13 mouse cellular contexts compared by ENCODE assay signal in genomic region chr4:129791399-129791798, GRCm38 (mm10). TPM values are rescaled to one million over a fixed set of nuclear protein-coding genes. Genes with fewer than 3 reads are reported as not detected.
DNase-seq lines count a peak whose midpoint lies in the region; ATAC-seq lines count a peak whose summit lies in the region.
"Had no signal": no experiment of that assay in that cellular context is flagged by ENCODE, and none has a peak within 500 bp of the region (broad histone marks: within the 10 kb centered on the region; RNA-seq: fewer than 3 reads in every experiment).

No protein-coding gene starts in this region.

- H3K4me1 ChIP-seq in forebrain, embryonic 13.5 days: peaks cover 28% of the 10 kb centered on the region
- peaks cover 33% of the 10 kb centered on the region for H3K4me1 ChIP-seq in forebrain, embryonic 10.5 days
- H3K4me1 ChIP-seq in limb, embryonic 12.5 days (replicated peaks): peaks cover 38% of the 10 kb centered on the region
- H3K4me1 ChIP-seq in limb, embryonic 10.5 days: peaks cover 42% of the 10 kb centered on the region
- peaks cover 23% of the 10 kb centered on the region for H3K4me1 ChIP-seq in embryonic facial prominence, embryonic 14.5 days (ENCODE audit: control insufficient read depth, insufficient read depth, low read length)
- H3K4me1 ChIP-seq in midbrain, embryonic 16.5 days (ENCODE audit: control insufficient read depth, insufficient read depth, low read length): peaks cover 16% of the 10 kb centered on the region

- peak; percentile 77; the same call in 1 of the 2 replicates for ATAC-seq in forebrain, embryonic 13.5 days
- no peak for ATAC-seq in limb, embryonic 12.5 days (ENCODE audit: insufficient number of reproducible peaks, insufficient read depth, low FRiP score, low TSS enrichment, low read depth)
- no peak for ATAC-seq in embryonic facial prominence, embryonic 14.5 days (ENCODE audit: low read depth)
- ATAC-seq in midbrain, embryonic 16.5 days: peak; percentile 76; the same call in 1 of the 2 replicates
- ATAC-seq: liver, postnatal 0 days had no signal

- H3K4me2 ChIP-seq in forebrain, embryonic 13.5 days: no peak overlapping the region
- H3K4me2 ChIP-seq in limb, embryonic 12.5 days: no peak overlapping the region
- no peak overlapping the region for H3K4me2 ChIP-seq in embryonic facial prominence, embryonic 14.5 days (ENCODE audit: low read depth, low read length)
- no peak overlapping the region for H3K4me2 ChIP-seq in midbrain, embryonic 16.5 days (ENCODE audit: low read length)
- H3K4me2 ChIP-seq: midbrain, embryonic 12.5 days had no signal

- DNase-seq in forebrain, embryonic 10.5 days (ENCODE audit: extremely low spot score, low spot score): no peak
- DNase-seq in limb, embryonic 10.5 days (ENCODE audit: low spot score): no peak
- peak; percentile 56 for DNase-seq in embryonic facial prominence, embryonic 14.5 days (ENCODE audit: low spot score)
- DNase-seq in cerebellum, adult 9-11 months: no peak
- no peak for DNase-seq in ovary, postnatal 10 days (ENCODE audit: low spot score)
- DNase-seq: cerebellum, postnatal 36 days; heart, adult 11 months; liver, postnatal 0 days had no signal

- 17% methylated on average over 1 of the region's 1 CpGs for WGBS in forebrain, embryonic 13.5 days
- WGBS in forebrain, embryonic 10.5 days: 50% methylated on average over 1 of the region's 1 CpGs
- 33% methylated on average over 1 of the region's 1 CpGs for WGBS in limb, embryonic 12.5 days
- WGBS in limb, embryonic 10.5 days: 50% methylated on average over 1 of the region's 1 CpGs
- WGBS in embryonic facial prominence, embryonic 14.5 days: 29% methylated on average over 1 of the region's 1 CpGs
- 8% methylated on average over 1 of the region's 1 CpGs for WGBS in midbrain, embryonic 16.5 days

- no peaks in the 10 kb centered on the region for H3K36me3 ChIP-seq in forebrain, embryonic 13.5 days (ENCODE audit: poor library complexity, severe bottlenecking)
- H3K36me3 ChIP-seq in forebrain, embryonic 10.5 days (replicated peaks): no peaks in the 10 kb centered on the region
- no peaks in the 10 kb centered on the region for H3K36me3 ChIP-seq in limb, embryonic 12.5 days
- H3K36me3 ChIP-seq in limb, embryonic 10.5 days: no peaks in the 10 kb centered on the region
- no peaks in the 10 kb centered on the region for H3K36me3 ChIP-seq in embryonic facial prominence, embryonic 14.5 days (ENCODE audit: control insufficient read depth, insufficient read depth, low read length)
- H3K36me3 ChIP-seq in midbrain, embryonic 16.5 days (ENCODE audit: control insufficient read depth, insufficient read depth, low read length): no peaks in the 10 kb centered on the region
- H3K36me3 ChIP-seq: midbrain, embryonic 12.5 days had no signal

- H3K9me3 ChIP-seq in forebrain, embryonic 13.5 days (replicated peaks): no peaks in the 10 kb centered on the region
- no peaks in the 10 kb centered on the region for H3K9me3 ChIP-seq in forebrain, embryonic 10.5 days
- H3K9me3 ChIP-seq in limb, embryonic 12.5 days: 0 out of 2 replicates have a peak, but pooled peaks cover 15% of the 10 kb centered on the region
- no peaks in the 10 kb centered on the region; the same call in 1 of the 2 replicates for H3K9me3 ChIP-seq in limb, embryonic 10.5 days (replicated peaks)
- H3K9me3 ChIP-seq in embryonic facial prominence, embryonic 14.5 days (ENCODE audit: control insufficient read depth, low read length): 0 out of 2 replicates have a peak, but pooled peaks cover 6% of the 10 kb centered on the region
- no peaks in the 10 kb centered on the region for H3K9me3 ChIP-seq in midbrain, embryonic 16.5 days (replicated peaks; ENCODE audit: control insufficient read depth, low read length, poor library complexity, severe bottlenecking)
- H3K9me3 ChIP-seq: midbrain, embryonic 12.5 days had no signal

- H3K9ac ChIP-seq in forebrain, embryonic 13.5 days: no peak overlapping the region
- H3K9ac ChIP-seq in limb, embryonic 12.5 days (replicated peaks): no peak overlapping the region
- H3K9ac ChIP-seq in embryonic facial prominence, embryonic 14.5 days (ENCODE audit: low read depth, low read length): no peak overlapping the region
- no peak overlapping the region for H3K9ac ChIP-seq in midbrain, embryonic 16.5 days (ENCODE audit: low read depth, low read length)
- H3K9ac ChIP-seq: liver, postnatal 0 days had no signal

- peak overlapping the region; percentile 59 for H3K27ac ChIP-seq in forebrain, embryonic 13.5 days
- no peak overlapping the region for H3K27ac ChIP-seq in forebrain, embryonic 10.5 days
- peak overlapping the region; percentile 45; the same call in 1 of the 2 replicates for H3K27ac ChIP-seq in limb, embryonic 12.5 days
- no peak overlapping the region for H3K27ac ChIP-seq in limb, embryonic 10.5 days
- H3K27ac ChIP-seq in embryonic facial prominence, embryonic 14.5 days (replicated peaks; ENCODE audit: low read depth, low read length): no peak overlapping the region
- peak overlapping the region; percentile 72 for H3K27ac ChIP-seq in midbrain, embryonic 16.5 days (ENCODE audit: low read length)
- H3K27ac ChIP-seq: kidney, postnatal 0 days; midbrain, embryonic 12.5 days had no signal

- no peak overlapping the region for H3K4me3 ChIP-seq in forebrain, embryonic 13.5 days
- no peak overlapping the region for H3K4me3 ChIP-seq in forebrain, embryonic 10.5 days
- no peak overlapping the region for H3K4me3 ChIP-seq in limb, embryonic 12.5 days (replicated peaks)
- no peak overlapping the region for H3K4me3 ChIP-seq in limb, embryonic 10.5 days
- no peak overlapping the region for H3K4me3 ChIP-seq in embryonic facial prominence, embryonic 14.5 days (ENCODE audit: low read depth, low read length)
- no peak overlapping the region for H3K4me3 ChIP-seq in midbrain, embryonic 16.5 days (ENCODE audit: low read depth, low read length)
- H3K4me3 ChIP-seq: midbrain, embryonic 12.5 days had no signal

- no peaks in the 10 kb centered on the region for H3K27me3 ChIP-seq in forebrain, embryonic 13.5 days
- H3K27me3 ChIP-seq in forebrain, embryonic 10.5 days (ENCODE audit: poor library complexity, severe bottlenecking): 0 out of 2 replicates have a peak, but pooled peaks cover 8% of the 10 kb centered on the region
- no peaks in the 10 kb centered on the region for H3K27me3 ChIP-seq in limb, embryonic 12.5 days
- no peaks in the 10 kb centered on the region for H3K27me3 ChIP-seq in limb, embryonic 10.5 days (ENCODE audit: low read depth, poor library complexity, severe bottlenecking)
- no peaks in the 10 kb centered on the region for H3K27me3 ChIP-seq in embryonic facial prominence, embryonic 14.5 days (replicated peaks; ENCODE audit: control insufficient read depth, insufficient read depth, low read length)
- H3K27me3 ChIP-seq in midbrain, embryonic 16.5 days (ENCODE audit: control insufficient read depth, insufficient read depth, low read depth, low read length): no peaks in the 10 kb centered on the region; the same call in 1 of the 2 replicates

RNA-seq across cellular contexts. Expression of gene Ptp4a2, which starts 19.6 kb away (rescaled TPM):
- 358 and 389 TPM in 2 replicates for polyA plus RNA-seq in forebrain, embryonic 13.5 days (2015; fragmentation: Nextera tagmentation; extraction: Ambion mirVana)
- polyA plus RNA-seq in forebrain, embryonic 10.5 days (2016; fragmentation: Nextera tagmentation; extraction: Ambion mirVana): 317 and 328 TPM in 2 replicates
- 327 and 335 TPM in 2 replicates for polyA plus RNA-seq in limb, embryonic 12.5 days (2016; fragmentation: Nextera tagmentation; extraction: Ambion mirVana)
- 298 and 321 TPM in 2 replicates for polyA plus RNA-seq in limb, embryonic 10.5 days (2016; fragmentation: Nextera tagmentation; extraction: Ambion mirVana)
- polyA plus RNA-seq in embryonic facial prominence, embryonic 14.5 days (2014; fragmentation: Nextera tagmentation; extraction: Ambion mirVana): 306 and 319 TPM in 2 replicates
- polyA plus RNA-seq in midbrain, embryonic 16.5 days (2015; fragmentation: Nextera tagmentation; extraction: Ambion mirVana): 222 and 255 TPM in 2 replicates

RNA-seq across cellular contexts. Expression of gene Khdrbs1, which starts 49.3 kb away (rescaled TPM):
- polyA plus RNA-seq in forebrain, embryonic 13.5 days (2015; fragmentation: Nextera tagmentation; extraction: Ambion mirVana): 190 TPM in 2 replicates
- polyA plus RNA-seq in forebrain, embryonic 10.5 days (2016; fragmentation: Nextera tagmentation; extraction: Ambion mirVana): 148 and 151 TPM in 2 replicates
- polyA plus RNA-seq in limb, embryonic 12.5 days (2016; fragmentation: Nextera tagmentation; extraction: Ambion mirVana): 204 TPM in 2 replicates
- polyA plus RNA-seq in limb, embryonic 10.5 days (2016; fragmentation: Nextera tagmentation; extraction: Ambion mirVana): 156 and 179 TPM in 2 replicates
- polyA plus RNA-seq in embryonic facial prominence, embryonic 14.5 days (2014; fragmentation: Nextera tagmentation; extraction: Ambion mirVana): 94.2 and 104 TPM in 2 replicates
- polyA plus RNA-seq in midbrain, embryonic 16.5 days (2015; fragmentation: Nextera tagmentation; extraction: Ambion mirVana): 116 and 132 TPM in 2 replicates

Comparison
In these comparisons a context has a peak if more than half of its experiments do, and no peak if none do; other contexts are left out.
1. H3K27ac ChIP-seq: peak in forebrain, embryonic 13.5 days (single experiment), limb, embryonic 12.5 days (single experiment) and midbrain, embryonic 16.5 days (single experiment); none in forebrain, embryonic 10.5 days (single experiment), limb, embryonic 10.5 days (single experiment) and embryonic facial prominence, embryonic 14.5 days (single experiment).
2. ATAC-seq: peak in forebrain, embryonic 13.5 days (single experiment) and midbrain, embryonic 16.5 days (single experiment); none in limb, embryonic 12.5 days (single experiment) and embryonic facial prominence, embryonic 14.5 days (single experiment).